Mouse (Mus musculus): ENCODE results near the gene Shb. TPM values are rescaled to one million over a fixed set of nuclear protein-coding genes. Genes with fewer than 3 reads are reported as not detected.

Gene Shb
- total RNA-seq, 4 experiments from 2014 or later, result 23.7 to 44.2 (median 32.3) TPM

DNA sequence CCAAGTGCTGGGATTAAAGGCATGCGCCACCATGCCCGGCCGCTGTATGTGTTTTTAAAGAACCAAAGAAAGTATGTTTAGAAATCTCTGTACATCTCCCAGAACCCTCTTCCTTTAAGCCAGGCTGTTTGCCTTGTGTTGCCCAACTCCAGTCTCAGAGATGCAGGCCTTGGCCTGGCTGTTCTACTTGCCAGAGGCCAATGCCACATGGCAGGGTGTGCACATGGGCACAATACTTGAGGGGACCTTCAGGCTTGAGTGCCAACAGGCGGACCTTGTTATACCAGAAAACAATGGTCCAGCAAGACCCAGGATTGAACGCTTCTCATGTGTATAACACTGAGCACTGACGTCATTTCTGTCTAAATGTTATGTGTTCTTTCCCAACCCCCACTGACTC lies 27.1 kb downstream of the Shb start:
- no peak for DNase-seq (ENCODE audit: low spot score)

DNA sequence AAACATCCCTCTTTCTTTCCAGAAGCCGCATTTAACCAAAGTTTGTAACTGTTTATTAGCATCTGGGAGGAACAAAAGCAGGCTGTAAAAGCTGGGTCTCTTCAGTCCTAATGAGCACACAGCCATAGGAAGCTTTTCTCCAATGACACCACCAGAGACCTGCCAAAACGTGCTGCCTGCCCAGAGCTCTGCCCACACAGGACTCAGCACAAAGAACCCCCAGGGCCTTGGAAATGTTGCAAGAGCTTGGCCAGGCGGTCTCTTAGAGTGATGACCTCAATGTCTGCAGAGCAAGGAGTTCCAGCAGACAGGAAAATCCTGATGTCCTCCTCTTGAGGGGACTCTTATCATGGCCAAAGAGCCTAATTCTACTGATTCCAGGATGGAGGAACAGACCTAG lies 28.5 kb downstream of the Shb start:
- DNase-seq (ENCODE audit: low spot score), result no peak

DNA sequence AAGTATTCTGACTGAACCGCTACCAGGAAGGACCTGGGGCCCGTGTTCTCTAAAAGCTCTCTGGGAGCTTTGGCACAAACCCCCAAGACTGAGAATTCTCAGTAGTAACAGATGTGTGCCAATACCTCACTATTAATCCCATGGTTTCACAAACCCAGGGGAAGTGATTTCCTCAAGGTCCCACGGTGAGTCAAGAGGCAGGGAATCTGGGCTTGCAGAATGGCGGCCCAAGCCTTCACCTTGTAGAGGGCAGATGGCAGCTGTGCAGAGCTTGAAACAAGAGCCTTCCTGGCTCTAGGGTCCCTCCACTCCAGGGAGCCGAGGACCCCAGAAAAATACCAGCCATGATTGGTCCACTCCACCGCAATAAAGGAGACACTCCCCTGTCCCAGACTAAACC lies 28.9 kb downstream of the Shb start:
- no peak for DNase-seq (ENCODE audit: low spot score)

DNA sequence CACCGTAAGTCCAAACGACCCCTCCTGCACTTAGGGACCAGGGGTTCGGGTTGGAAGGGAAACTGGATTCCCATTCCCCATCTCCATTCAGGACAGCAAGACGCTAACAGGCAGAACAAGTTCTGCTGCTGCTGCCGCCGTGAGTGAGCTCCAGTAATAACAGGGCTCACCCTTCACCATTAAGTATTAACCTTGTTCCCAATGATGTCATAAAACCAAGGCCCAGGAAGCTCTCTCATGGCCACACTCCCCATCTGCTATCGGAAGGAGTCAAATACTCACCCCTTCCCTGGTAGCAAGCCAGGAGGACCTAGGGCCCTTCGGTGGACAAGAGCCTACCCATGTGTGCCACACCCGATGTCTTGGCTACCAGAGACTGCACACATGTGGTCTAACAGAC lies 30.3 kb downstream of the Shb start:
- no peak for DNase-seq (ENCODE audit: low spot score)

DNA sequence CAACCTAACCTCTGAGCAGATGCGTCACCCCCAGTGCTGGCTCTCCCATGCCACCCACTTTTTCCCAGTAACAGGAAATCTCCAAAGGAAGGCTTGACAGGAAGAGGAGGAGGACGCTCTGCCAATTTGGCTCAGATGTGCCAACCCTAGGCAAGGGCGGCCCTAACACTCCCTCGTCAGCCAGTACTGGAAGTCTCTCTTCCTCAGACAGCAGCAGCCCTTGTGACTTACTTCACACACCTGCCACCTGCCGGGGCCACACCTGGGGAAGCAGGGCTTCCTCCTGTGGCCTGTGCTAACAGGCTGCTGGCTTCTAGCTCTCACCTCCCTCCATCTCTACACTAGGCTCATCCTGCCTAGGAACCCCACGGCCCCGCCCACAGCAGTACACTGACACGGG lies 31.9 kb downstream of the Shb start:
- no peak for DNase-seq (ENCODE audit: low spot score)

DNA sequence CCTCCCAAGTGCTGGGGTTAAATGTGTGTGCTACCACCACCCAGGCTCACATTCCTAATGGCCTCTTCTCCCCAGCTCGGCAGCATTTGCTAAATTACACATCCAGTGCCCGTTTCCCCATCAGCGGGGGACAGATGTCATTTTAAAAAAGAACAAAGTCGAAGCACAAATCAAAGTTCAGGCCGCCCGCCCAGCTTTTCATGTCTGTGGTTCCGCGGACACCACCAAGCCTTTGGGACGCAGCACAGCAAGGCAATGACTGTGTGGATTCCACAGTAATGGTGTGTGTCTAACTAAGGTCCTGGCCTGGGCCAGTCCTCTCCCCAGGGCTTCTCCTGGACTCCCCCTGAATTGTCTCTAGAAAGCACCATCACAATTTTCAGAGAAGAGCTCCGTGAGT lies 32.7 kb downstream of the Shb start:
- DNase-seq (ENCODE audit: low spot score), result no peak

DNA sequence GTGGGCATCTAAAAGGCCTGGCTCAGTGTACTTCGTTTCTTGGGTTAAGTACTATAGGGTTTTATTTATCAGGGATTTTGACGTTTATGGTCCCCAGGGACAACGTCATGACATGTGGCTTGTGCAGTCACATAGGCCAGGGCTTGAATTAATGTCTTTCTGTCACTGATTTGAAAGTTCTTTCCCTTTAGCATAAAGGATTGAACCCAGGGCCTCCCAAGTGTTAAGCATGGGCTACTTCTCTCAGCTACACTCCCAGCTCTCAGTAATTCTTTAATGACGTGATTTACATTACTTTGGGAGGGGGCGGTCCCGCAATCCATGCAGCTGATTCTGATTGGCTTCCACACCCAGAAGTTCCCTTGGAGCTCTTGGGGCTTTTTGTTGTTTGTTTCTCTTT lies 33.2 kb downstream of the Shb start:
- DNase-seq (ENCODE audit: low spot score), result no peak

DNA sequence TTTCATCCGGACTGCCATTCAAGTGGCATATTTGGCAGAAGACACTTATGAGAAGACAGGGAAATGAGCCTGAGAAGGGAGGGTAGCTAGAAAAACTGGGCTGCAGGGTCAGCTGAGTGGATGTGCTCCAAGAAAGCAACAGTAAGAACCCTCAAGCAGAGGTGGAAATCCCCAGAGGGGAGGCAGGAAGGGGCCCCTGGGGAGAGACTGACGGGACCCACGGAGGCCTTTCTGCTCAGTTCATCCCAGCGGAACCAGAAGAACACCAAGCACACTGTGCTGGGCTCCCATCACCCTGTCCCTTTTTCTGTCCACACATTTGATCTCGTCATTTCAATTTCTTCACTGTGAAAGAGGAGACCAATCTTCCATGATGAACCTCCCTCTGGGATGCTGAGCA lies 33.9 kb downstream of the Shb start:
- DNase-seq (ENCODE audit: low spot score), result no peak

DNA sequence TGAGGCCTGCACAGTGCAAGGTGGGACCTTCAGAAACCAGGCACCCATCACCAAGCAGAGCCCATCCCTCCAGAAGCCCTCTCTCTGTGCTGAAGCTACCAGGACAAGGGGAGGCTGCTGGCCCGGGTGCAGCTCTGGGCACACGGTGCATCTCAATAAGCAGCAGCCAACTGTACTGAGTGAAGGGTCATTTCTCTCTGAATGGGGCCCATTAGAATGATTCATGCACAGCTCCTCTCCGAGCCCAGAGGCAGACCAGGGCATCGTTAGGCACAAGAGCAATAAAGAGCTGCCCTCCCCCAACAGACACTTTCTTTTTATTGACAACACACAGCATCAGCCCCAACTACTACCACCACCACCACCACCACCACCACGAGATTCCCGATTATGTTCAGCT lies 35.0 kb downstream of the Shb start:
- DNase-seq (ENCODE audit: low spot score), result no peak

DNA sequence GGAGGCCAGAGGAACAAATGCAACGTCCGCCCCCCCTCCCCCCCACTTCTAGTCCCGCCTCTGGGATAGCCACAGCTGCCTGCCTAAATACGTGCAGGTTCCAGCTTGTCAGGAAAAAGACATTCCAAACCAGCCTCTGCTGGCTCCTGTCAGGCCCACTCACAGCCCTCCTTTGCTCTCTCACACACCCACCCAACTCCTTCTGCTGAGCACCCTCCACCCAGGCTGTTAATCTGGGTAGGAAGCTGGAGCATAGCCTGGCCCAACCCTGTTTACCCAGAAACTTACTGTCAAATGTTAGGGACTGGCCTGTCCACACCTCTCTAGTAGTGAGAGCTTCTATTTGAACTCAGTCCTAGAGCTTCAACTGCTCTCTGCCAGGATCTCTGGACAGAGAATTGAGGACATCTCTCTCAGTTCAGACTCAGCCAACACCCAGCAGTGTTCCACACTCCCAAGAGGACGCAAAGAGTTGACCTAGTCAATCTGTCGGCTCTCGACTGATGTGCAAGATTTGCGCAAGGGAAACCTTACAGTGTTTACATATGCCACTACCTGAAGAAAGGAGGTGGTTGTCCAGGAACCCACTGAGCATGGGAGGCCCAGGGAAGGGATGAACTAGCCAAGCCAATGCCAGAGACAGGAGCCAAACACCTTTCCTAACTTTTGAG lies 36.6 kb downstream of the Shb start:
- DNase-seq (ENCODE audit: low spot score), result no peak

DNA sequence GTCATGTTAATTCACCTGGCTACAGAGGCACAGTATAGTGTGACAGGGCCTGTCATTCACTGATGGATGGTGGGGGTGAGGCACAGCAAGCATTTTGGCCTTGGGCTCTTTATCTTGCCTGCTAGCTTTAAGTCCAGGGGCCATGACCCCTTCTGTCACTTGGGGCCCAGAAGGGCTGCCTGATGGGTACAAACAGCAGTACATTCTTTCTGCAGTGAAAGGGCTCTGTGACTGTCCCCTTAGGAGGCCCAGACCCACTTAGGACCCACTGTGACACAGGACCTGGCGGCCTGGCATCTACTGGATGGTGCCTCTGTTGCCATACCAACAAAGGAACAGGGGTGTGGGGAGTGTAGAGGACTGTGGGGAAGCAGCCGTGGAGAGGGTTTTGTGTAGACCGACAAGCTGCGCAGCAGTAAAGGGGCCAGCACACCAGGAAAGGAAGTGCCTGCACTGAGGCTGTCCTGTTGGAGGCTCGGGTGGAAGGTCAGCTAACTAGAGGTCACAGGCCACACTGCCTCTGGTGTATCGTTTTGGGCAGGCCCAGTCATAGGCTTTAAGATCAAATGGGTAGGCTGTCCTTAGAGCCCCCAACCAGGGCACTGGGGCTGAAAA lies 38.4 kb downstream of the Shb start:
- DNase-seq (ENCODE audit: low spot score), result no peak

DNA sequence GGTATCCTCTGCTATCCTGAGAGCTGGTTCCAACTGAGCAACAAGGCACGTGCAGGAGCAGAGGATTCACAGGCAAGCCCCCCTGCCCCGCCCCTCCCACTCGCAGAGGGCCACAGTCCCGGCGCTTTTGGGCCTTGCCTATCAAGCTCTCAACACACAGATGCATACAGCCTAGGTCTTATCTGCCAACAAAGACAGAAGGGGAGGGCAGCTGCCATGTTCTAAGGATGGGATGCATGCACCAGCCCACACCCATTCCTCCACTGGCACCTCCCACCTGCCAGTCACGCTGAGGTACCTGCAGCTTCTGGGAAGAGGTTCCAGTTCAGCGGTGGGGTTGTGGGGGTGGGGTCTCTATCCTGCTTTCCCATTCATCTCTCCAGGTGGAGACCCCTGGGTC lies 39.2 kb downstream of the Shb start:
- no peak for DNase-seq (ENCODE audit: low spot score)

DNA sequence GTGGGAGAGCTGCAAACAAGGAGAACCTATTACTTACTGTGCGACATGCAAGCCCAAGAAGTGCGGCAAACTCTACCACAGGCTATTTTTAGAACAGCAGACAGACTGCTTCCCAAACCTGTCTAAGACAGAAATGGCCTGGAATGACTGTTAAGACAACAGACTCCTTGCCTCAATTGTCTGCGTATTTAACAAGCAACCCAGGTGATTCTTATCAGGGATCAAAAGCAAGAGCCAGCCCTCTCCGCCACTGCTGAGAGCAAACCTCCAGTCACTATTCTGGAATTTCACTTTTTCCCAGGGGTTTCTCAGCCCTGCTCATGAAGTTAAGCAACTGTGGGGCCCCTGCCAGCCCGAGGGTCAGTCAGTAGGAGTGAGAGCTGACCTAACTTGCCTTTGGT lies 39.6 kb downstream of the Shb start:
- DNase-seq (ENCODE audit: low spot score), result no peak

DNA sequence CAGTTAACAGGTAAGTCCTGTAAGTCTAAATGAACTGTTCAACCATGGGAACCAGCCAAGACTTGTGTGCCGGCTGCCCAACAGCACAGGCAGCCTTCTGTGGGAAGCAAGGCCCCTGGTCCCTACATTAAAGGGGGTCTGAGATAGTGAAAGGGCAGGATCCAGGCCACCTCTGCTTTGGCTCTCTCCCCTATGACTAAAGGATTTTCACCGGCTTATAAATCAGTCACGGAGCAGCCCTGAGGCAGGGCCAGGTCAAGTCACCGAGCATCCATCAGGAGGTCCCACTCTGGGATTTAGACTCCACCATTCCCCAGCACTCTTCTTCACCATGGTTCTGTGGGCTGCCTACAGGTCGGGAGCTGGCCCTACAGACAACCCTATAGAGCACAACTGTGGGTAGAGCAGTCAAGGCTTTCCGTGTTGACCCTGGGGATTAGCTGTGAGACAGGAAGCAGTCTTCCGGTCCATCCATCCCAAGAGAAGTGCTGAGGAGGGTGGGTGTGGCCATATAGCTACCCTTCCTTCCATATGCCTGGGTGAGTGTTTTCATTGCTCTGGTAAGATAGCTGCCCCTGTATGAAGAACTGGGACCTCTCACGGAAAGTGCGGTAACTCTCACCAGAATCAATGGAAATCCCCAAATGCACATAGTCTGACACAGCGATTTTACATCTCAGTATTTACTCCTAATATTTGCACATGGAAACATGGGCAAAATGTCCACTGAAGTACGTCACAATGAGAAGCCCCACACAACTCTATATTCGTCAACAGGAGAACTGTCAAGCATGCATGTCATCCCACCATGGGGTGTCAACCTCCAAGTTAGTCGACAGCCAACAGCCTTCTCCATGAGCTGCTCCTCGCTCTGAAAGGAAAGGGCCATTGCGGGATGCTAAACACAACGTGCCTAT lies 40.3 kb downstream of the Shb start:
- no peak for DNase-seq (ENCODE audit: low spot score)

DNA sequence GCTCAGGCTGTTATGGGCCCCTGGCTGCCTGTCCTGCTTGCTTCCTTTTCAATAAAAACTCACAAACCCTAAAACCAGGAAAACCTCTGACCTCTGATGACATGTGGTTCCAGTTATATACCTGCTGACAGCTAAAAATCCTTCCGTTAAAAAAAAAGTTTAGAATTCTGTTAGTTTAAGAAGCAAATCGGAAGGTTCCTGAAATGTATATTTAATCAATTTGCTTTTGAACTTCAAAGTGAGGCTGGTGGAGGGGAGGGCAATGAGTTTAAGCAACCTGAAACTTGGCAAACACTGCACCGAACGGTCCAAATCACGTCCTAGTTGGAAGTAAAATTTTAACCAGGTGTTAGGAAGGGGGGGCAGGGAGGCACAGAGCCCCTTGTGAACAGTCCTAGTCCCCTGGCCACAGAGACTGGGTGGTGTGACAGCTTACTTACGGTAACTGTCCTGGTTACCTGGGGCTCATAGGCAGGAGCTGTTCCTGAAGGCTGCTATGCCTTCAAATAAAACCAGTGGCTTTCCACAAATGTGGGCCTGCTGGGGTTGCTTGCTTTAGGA lies 41.1 kb downstream of the Shb start:
- no peak for DNase-seq (ENCODE audit: low spot score)

DNA sequence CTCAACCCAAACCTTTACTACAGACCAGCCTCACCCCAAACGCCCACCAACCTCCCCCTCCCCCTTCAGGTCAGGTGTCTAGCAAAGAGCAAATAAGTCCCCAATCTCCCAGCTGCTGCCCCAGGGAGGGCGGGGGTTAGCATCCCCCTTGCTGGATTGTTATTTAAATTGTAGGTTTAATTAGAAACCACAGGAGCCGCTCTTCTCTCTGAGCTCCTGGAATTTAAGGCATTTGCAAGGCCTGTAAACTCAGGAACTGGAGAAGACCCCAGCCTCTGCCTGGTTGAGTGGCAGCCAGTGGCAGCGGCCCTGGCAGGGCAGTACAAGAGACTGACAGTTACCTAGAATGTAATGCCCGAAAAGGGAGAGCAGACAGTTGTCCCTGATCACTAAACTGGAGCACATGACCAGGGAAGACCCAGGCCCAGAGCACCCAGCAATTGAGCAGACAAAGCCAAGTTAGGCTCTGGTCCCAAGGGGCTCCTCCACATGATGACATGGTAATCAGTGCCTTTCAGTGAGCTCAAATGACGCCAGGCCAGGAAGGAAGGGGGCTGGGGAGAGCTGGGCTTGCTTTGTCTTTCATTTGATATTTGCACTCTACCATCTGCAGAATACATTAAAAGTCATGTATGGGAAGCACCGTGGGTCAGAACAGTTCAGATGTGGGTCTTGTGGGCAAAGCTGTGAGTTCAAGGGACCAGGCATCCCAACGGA lies 42.1 kb downstream of the Shb start:
- DNase-seq (ENCODE audit: low spot score), result peak; percentile 55

DNA sequence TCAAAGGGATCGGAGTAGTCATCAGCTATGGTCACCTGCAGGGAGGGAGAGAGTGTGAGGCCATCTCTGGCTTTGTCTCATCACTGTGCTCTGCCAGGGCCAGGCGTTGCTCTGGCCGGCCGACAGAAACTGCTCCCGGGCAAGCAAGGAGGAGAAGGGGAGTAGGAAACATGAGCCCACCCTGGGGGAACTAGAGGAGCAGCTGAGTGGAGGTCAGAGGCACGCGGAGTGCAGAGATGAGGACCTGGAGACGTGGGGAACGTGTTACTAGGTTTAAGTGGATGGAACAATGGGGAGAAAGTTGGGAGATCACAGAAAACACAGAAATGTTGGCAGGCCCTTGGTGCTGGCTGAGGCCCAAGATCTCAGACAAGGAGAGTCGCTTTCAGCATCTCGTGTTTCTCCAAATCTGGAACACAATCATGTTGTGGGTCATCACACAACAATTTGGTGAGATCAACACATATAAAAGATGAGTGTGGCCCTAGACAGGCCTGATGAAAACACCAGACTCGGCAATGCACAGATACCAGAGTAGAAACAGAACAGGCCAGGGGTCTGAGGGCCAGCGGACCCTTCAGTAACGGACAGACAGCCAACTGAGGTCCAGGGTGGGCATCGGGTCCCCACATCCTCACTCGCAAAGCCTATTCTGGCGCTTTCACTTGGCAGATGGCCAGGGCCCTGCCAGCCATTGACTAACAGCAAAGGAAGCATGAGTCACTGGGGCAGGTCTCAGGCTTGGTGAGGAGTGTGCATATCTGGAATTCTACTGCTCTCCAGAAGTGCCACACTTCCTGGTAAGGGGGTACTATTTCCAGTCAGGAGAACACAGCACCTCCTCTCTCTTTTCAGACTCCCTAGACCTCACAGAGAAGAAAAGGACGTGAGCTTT lies 42.9 kb downstream of the Shb start:
- peak; percentile 70 for DNase-seq (ENCODE audit: low spot score)

DNA sequence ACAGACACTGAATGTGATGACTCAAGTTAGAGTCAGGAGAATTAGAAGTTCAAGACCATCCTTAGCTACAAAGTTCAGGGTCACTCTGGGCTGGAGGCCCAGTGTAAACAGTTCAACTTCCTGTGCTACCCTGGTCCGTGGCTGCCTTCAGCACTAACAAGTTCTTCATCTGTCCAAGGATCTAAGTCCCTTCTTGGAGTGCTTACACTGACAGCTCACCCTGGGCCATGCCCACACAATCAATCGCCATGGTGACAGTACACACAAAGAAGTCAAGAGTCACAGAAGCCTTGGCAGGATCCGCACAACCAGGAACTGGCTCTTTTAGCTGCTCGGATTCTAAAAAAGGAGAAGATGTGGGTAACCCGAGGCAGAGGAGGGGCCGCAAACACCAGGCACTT lies 44.6 kb downstream of the Shb start:
- DNase-seq (ENCODE audit: low spot score), result peak; percentile 49

DNA sequence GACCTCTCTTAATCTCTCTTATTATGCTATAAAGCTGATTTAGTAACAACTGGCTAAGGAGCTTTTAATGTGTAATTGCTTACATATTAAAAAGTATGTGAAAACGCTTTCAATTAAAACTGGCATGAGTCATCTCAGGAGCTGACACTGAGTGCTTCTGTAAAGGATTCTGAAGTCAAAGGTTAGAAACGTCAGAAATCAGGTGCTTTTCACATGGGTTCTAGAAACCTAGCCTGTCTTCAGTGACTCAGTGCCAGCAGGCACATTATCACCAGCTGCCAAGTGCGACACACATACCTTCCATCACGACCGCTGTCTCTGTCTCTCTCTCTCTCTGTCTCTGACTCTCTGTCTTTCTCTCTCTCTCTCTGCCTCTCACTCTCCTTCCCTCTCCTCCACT lies 47.2 kb downstream of the Shb start:
- no peak for DNase-seq (ENCODE audit: low spot score)

Data from heart, adult 8-10 months (tissue).